Mouse (Mus musculus) adrenal gland, adult 8-10 months (tissue): ENCODE measurements around the gene Tmem45b. TPM values are rescaled to one million over a fixed set of nuclear protein-coding genes. Genes with fewer than 3 reads are reported as not detected.

Experiments used
- DNase-seq: peaks from one replicate; pipeline ENCODE4 v3.0.0; 2022
- total RNA-seq, 4 experiments: library from RNA; stranded (reverse); gene quantifications; 2 replicates each; pipeline ENCODE4 v1.2.4; 2022

The Tmem45b gene
- total RNA-seq, 4 experiments from 2014 or later = 16.2 to 65.4 (median 27.5) TPM

GRCm38 (mm10) chr9:31400441-31400840 is 63.8 kb downstream of the Tmem45b start:
- no peak for DNase-seq

GRCm38 (mm10) chr9:31387206-31387605 is 77.1 kb downstream of the Tmem45b start:
- no peak for DNase-seq

- DNase-seq = no peak
These were observed 77.7 kb downstream of the Tmem45b start for GRCm38 (mm10) chr9:31386368-31387180.

- peak; percentile 92 for DNase-seq
These were observed 78.3 kb downstream of the Tmem45b start, which contains the start of gene Nfrkb for GRCm38 (mm10) chr9:31385947-31386354. Gene Nfrkb (plus strand): TSS chr9:31386192.

GRCm38 (mm10) chr9:31385500-31385869 is 78.8 kb downstream of the Tmem45b start:
- no peak for DNase-seq

GRCm38 (mm10) chr9:31384786-31385499 is 79.3 kb downstream of the Tmem45b start:
- DNase-seq = no peak

GRCm38 (mm10) chr9:31376661-31377060 is 87.6 kb downstream of the Tmem45b start:
- no peak for DNase-seq

Other genes starting within 250 kb of the Tmem45b start
- gene Prdm10, start 183.9 kb downstream of the Tmem45b start, total RNA-seq = 10 to 100 TPM in 3 of 4 experiments, 1 to 10 TPM in 1; 7.9 to 10.8 (median 10.5) TPM
- 10 to 100 TPM; 16.8 to 41.2 (median 24.9) TPM for gene Nfrkb, start 78.3 kb downstream of the Tmem45b start, total RNA-seq